Mouse (Mus musculus) ES-E14 (cell line): ENCODE measurements around the gene Rbfox1.

Source experiments
- HCFC1 ChIP-seq: IDR thresholded peaks from 2 replicates; pipeline ENCODE4 v1.6.1; 2012; ENCODE audit warnings: low read length, inconsistent platforms, borderline replicate concordance; ENCODE audit not compliant: insufficient read depth
- MAFK ChIP-seq: IDR thresholded peaks from 2 replicates; pipeline ENCODE4 v1.6.1; 2014; ENCODE audit warnings: mild to moderate bottlenecking, low read depth, low read length, inconsistent platforms; ENCODE audit not compliant: insufficient read depth

- TF ChIP-seq MAFK (no peak), HCFC1 (no peak)
Measured at GRCm38 (mm10) chr16:6485631-6486030, 600.5 kb downstream of the Rbfox1 start.
